Mouse (Mus musculus) limb, embryonic 14.5 days (tissue): ENCODE data around the gene Ttc39a. TPM values are rescaled to one million over a fixed set of nuclear protein-coding genes. Genes with fewer than 3 reads are reported as not detected.

ENCODE experiments used
- ATAC-seq: fragments of 200-750 bp; cut with Nextera tagmentation; 2 replicates; pipeline ENCODE4 v1.8.0; 2017; ENCODE audit warnings: low read depth, moderate number of reproducible peaks, moderate TSS enrichment; ENCODE audit not compliant: low FRiP score
- DNase-seq: peaks from one replicate; pipeline ENCODE4 v3.0.0-alpha.2; 2015; ENCODE audit warnings: low spot score
- H3K27ac ChIP-seq: fragments of 300-500 bp; sonication (generic); replicated peaks from 2 replicates; pipeline ENCODE4 v1.5.1; 2014; ENCODE audit warnings: low read depth, mild to moderate bottlenecking, low read length, moderate library complexity, mixed read lengths
- H3K27me3 ChIP-seq: fragments of 300-500 bp; sonication (generic); 2 replicates; pipeline ENCODE4 v1.6.1; 2014; ENCODE audit warnings: low read length, mixed read lengths; ENCODE audit not compliant: control insufficient read depth, insufficient read depth
- H3K36me3 ChIP-seq: fragments of 300-500 bp; sonication (generic); 2 replicates; pipeline ENCODE4 v1.6.1; 2014; ENCODE audit warnings: mild to moderate bottlenecking, low read length, moderate library complexity, mixed read lengths; ENCODE audit not compliant: control insufficient read depth, insufficient read depth
- H3K4me1 ChIP-seq: fragments of 300-500 bp; sonication (generic); 2 replicates; pipeline ENCODE4 v1.6.1; 2014; ENCODE audit warnings: antibody characterized with exemption, low read length, mixed read lengths; ENCODE audit not compliant: control insufficient read depth, insufficient read depth
- H3K4me2 ChIP-seq: fragments of 300-500 bp; sonication (generic); replicated peaks from 2 replicates; pipeline ENCODE4 v1.6.1; 2014; ENCODE audit warnings: low read depth, mild to moderate bottlenecking, low read length, moderate library complexity; ENCODE audit not compliant: severe bottlenecking
- H3K4me3 ChIP-seq: fragments of 300-500 bp; sonication (generic); replicated peaks from 2 replicates; pipeline ENCODE4 v1.5.1; 2014; ENCODE audit warnings: low read length
- H3K9ac ChIP-seq: fragments of 300-500 bp; sonication (generic); 2 replicates; pipeline ENCODE4 v1.6.1; 2014; ENCODE audit warnings: mild to moderate bottlenecking, low read depth, low read length, moderate library complexity; ENCODE audit not compliant: severe bottlenecking
- H3K9me3 ChIP-seq: fragments of 300-500 bp; sonication (generic); 2 replicates; pipeline ENCODE4 v1.6.1; 2016; ENCODE audit warnings: low read length; ENCODE audit not compliant: control insufficient read depth
- POLR2A ChIP-seq: fragments of 200-500 bp; IDR thresholded peaks from 2 replicates; pipeline ENCODE4 v1.8.0; 2012; ENCODE audit warnings: inconsistent platforms, mild to moderate bottlenecking, moderate library complexity, borderline replicate concordance; ENCODE audit not compliant: insufficient read depth, insufficient read length; ENCODE audit errors: extremely low read depth
- WGBS: fragments of 180-500 bp; shearing (Covaris S2); extraction: QIAGEN DNeasy Blood & Tissue Kit; methylation state at CpG from one replicate; pipeline ENCODE4 v1.1.7; 2014; 5-methylcytosine and 5-hydroxymethylcytosine counted together
- polyA plus RNA-seq, 2 experiments: library from polyadenylated mRNA; depleted of rRNA in 1 of 2; stranded (reverse) in 1 of 2; unstranded in 1 of 2; fragments of >200 nt; fragmentation: Nextera tagmentation in 1 of 2; extraction: Ambion mirVana in 1 of 2; gene quantifications; 2 replicates each; pipeline versions ENCODE4 v1.2.1 to v1.2.3; 2012 to 2014

The Ttc39a gene
- polyA plus RNA-seq, 2 experiments: 4.3 to 5.4 TPM

DNA sequence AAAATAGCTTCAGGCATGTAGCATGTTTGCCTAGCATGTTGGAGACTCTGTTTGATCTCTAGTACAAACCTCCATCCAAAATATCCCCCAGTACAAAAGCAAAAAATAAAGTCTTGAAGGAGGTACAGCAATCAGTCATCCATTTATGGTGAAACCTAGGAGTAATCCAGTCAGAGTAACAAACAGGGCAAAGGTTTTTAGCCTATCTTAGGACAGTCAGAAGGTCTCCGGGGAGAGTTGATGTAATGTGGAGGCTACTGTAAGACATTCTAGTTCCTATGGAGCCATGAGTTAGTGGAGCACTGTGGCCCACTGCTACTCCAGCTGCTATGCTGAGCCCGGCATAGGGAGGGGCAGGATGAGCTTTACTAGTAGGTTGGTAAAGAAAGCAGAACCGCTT is 66.1 kb downstream of the Ttc39a start:
- ATAC-seq (no peak), DNase-seq (no peak)
- Histone ChIP-seq H3K27ac (no peak overlapping the region), H3K9ac (no peak overlapping the region), H3K36me3 (peaks cover 2% of the 10 kb centered on the region; the same call in 1 of the 2 replicates), H3K4me1 (peaks cover 4% of the 10 kb centered on the region; the same call in 1 of the 2 replicates), H3K4me2 (no peak overlapping the region), H3K9me3 (no peaks in the 10 kb centered on the region), H3K27me3 (no peaks in the 10 kb centered on the region), H3K4me3 (no peak overlapping the region)
- WGBS: 93% methylated on average over 3 of the region's 3 CpGs
- no peak for TF ChIP-seq POLR2A

DNA sequence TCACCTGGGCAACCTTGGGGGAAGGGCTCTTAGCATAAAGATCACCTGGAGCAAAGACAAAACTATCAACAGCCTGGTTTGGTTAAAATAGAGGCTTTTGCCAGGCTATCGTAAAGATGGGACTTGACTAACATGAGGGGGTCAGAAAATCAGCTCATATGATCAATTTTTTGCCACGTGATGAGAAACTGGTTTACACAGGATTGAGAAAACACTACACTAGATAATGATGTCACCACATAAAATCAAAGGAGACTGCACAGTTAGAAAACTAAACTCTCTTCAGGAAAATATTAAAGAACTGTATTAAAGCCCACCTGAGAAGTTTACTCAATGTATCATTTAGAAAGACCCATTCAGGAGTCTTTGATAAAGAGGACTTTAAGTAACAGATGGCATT is 68.7 kb downstream of the Ttc39a start:
- ATAC-seq: no peak
- peak overlapping the region; percentile 98; the same call in 1 of the 2 replicates for H3K9ac ChIP-seq

DNA sequence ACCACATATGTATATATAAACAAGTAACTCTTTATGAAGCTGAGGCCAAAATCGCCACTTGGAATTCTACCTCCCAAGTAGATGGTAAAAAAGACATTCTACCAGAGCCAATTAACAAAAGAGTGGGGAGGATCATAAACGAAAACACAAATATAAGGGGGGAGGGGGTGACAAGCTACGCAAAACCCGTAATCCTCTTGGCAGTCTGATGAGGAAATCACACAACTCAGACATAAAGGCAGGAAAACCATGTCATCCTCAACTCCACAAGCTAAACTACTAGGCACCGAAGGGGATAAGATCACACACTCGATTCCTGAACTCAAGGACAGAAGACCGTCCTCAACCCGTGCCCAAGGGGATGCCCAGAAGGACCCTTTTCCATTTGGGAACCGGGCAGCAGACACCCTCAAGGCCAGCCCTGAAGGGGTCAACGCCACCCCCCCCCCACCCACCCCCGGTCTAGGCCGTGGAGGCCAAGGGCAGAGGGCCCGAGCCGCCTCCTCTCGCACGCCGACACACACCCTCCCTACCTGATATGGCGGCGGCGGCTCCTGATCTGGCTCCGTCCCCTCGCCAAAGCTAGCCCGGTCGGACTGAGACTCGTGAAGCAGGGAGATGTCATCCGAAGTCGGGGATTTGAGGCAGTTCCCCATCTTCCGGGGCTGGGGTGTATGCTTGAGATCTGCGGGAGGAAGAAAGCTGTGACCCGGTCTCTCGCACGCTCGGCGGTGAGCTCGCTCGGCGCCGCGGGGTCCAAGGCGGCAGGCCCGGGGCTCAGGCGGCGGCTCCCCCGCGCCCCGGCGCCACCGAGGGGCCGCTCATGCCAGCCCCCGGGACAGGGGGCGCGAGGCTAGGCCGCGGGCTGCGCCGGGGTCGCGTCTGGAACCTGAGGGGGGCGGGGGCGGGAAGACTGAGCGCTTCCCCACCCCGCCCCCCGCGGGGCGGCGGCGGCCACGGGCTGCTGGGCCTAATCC is 69.4 kb downstream of the Ttc39a start:
- Histone ChIP-seq H3K27me3 (no peaks in the 10 kb centered on the region), H3K27ac (peak overlapping the region; percentile 91), H3K4me3 (peak overlapping the region; percentile 94), H3K4me1 (peaks cover 4% of the 10 kb centered on the region; the same call in 1 of the 2 replicates), H3K9me3 (no peaks in the 10 kb centered on the region), H3K36me3 (no peaks in the 10 kb centered on the region), H3K9ac (peak overlapping the region; percentile 98), H3K4me2 (peak overlapping the region; percentile 72)
- ATAC-seq (peak; percentile 47), DNase-seq (peak; percentile 14)
- WGBS: under 1% methylated on average over 44 of the region's 68 CpGs
- no peak for TF ChIP-seq POLR2A

More for the DNA sequence above, 68.7 kb downstream of the Ttc39a start:
- Histone ChIP-seq H3K36me3 (peaks cover 2% of the 10 kb centered on the region; the same call in 1 of the 2 replicates), H3K9me3 (no peaks in the 10 kb centered on the region), H3K27me3 (no peaks in the 10 kb centered on the region), H3K27ac (no peak overlapping the region), H3K4me2 (peak overlapping the region; percentile 72), H3K4me3 (peak overlapping the region; percentile 94), H3K4me1 (peaks cover 4% of the 10 kb centered on the region; the same call in 1 of the 2 replicates)
- TF ChIP-seq POLR2A: no peak
- no peak for DNase-seq
- 52% methylated on average over 2 of the region's 2 CpGs for WGBS

DNA sequence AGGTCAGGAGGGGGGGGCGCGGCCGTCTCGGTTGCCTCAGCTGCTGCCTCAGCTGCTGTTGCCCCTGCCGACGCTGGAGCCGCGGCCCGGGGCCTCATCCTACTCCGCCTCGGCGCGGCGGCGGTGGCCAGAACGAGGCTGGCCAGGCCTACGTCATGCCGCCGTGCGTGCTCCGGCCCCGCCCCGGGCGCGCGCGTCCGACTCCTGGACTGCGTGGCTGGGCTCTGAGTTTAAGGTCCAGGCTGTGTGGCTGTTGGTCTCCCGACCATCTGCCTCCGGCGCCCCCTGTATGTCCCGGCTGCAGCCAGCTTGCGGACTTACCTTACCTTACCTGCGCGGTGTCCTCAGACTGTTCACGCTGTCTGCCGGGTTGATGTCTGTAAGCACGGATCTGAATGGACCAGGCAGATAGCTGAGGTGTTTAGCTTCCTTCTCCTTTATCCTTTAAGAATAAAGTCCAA is 70.2 kb downstream of the Ttc39a start:
- DNase-seq (peak; percentile 90), ATAC-seq (peak; percentile 98)
- peak overlapping the region; percentile 98 for H3K9ac ChIP-seq
- no peaks in the 10 kb centered on the region for H3K27me3 ChIP-seq
- peak; percentile 68; the same call in 1 of the 2 replicates for TF ChIP-seq POLR2A
- peak overlapping the region; percentile 72 for H3K4me2 ChIP-seq
- H3K4me3 ChIP-seq: peak overlapping the region; percentile 94
- no peaks in the 10 kb centered on the region for H3K9me3 ChIP-seq
- H3K36me3 ChIP-seq: no peaks in the 10 kb centered on the region
- peak overlapping the region; percentile 91 for H3K27ac ChIP-seq
- 0% methylated on average over 26 of the region's 39 CpGs for WGBS
- H3K4me1 ChIP-seq: peaks cover 4% of the 10 kb centered on the region; the same call in 1 of the 2 replicates

DNA sequence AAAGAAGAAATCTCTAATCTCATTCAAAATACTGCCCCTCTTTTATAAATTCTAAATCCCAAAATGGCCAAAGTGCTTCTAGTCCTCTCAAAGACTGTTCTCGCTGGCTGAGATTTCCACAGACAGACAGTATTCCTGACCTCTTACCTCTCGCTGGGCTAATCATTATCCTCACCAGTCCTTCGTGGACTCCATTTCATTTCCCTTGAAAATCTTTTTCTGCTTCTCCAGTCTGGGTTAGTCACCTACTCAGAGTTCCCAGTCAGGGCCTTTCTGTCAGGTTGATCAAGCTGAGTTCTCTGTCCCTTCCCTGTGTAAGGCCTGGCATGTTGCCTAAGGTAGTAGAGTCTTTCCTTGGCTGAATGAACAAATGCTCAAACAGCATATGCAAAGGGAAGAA is 71.0 kb downstream of the Ttc39a start:
- no peak overlapping the region for H3K4me2 ChIP-seq
- no peak overlapping the region for H3K27ac ChIP-seq
- no peaks in the 10 kb centered on the region for H3K27me3 ChIP-seq
- H3K9me3 ChIP-seq: no peaks in the 10 kb centered on the region
- 92% methylated on average over 3 of the region's 3 CpGs for WGBS
- peaks cover 4% of the 10 kb centered on the region; the same call in 1 of the 2 replicates for H3K4me1 ChIP-seq
- ATAC-seq (no peak), DNase-seq (no peak)
- TF ChIP-seq POLR2A: no peak
- H3K36me3 ChIP-seq: no peaks in the 10 kb centered on the region
- no peak overlapping the region for H3K4me3 ChIP-seq
- H3K9ac ChIP-seq: no peak overlapping the region
